Comparison of ENCODE assay signal across 14 mouse cellular contexts in genomic region chr15:99129441-99129840, GRCm38 (mm10). TPM values are rescaled to one million over a fixed set of nuclear protein-coding genes. Genes with fewer than 3 reads are reported as not detected.
A peak's percentile ranks its signal among the peaks of the same experiment; 100 is the strongest.
DNase-seq lines count a peak whose midpoint lies in the region; ATAC-seq lines count a peak whose summit lies in the region.
"Had no signal": no experiment of that assay in that cellular context is flagged by ENCODE, and none has a peak within 500 bp of the region (broad histone marks: within the 10 kb centered on the region; RNA-seq: fewer than 3 reads in every experiment).

No protein-coding gene starts in this region.

- H3K27me3 ChIP-seq in heart, embryonic 13.5 days (replicated peaks), result no peaks in the 10 kb centered on the region
- no peaks in the 10 kb centered on the region for H3K27me3 ChIP-seq in neural tube, embryonic 12.5 days (replicated peaks)
- H3K27me3 ChIP-seq in midbrain, embryonic 12.5 days, result peaks cover 1% of the 10 kb centered on the region; the same call in 1 of the 2 replicates

- peak overlapping the region; percentile 28; the same call in 1 of the 2 replicates for H3K27ac ChIP-seq in heart, embryonic 13.5 days (replicated peaks)
- no peak overlapping the region for H3K27ac ChIP-seq in neural tube, embryonic 12.5 days
- no peak overlapping the region for H3K27ac ChIP-seq in midbrain, embryonic 12.5 days (replicated peaks)

- H3K4me2 ChIP-seq in heart, embryonic 13.5 days, result peak overlapping the region; percentile 36
- H3K4me2 ChIP-seq in neural tube, embryonic 12.5 days (replicated peaks), result 0 out of 2 replicates have a peak overlapping the region, but pooled peaks have one; percentile 25
- H3K4me2 ChIP-seq in midbrain, embryonic 12.5 days (replicated peaks), result peak overlapping the region; percentile 22
- H3K4me2 ChIP-seq: lung, embryonic 14.5 days had no signal

- H3K4me1 ChIP-seq in heart, embryonic 13.5 days, result peaks cover 41% of the 10 kb centered on the region
- peaks cover 24% of the 10 kb centered on the region for H3K4me1 ChIP-seq in neural tube, embryonic 12.5 days
- peaks cover 29% of the 10 kb centered on the region for H3K4me1 ChIP-seq in midbrain, embryonic 12.5 days

- H3K9me3 ChIP-seq in heart, embryonic 13.5 days, result no peaks in the 10 kb centered on the region
- no peaks in the 10 kb centered on the region for H3K9me3 ChIP-seq in neural tube, embryonic 12.5 days
- H3K9me3 ChIP-seq in midbrain, embryonic 12.5 days, result no peaks in the 10 kb centered on the region

- WGBS in heart, embryonic 13.5 days, result 68% methylated on average over 11 of the region's 11 CpGs
- WGBS in neural tube, embryonic 12.5 days, result 73% methylated on average over 11 of the region's 11 CpGs
- 24% methylated on average over 11 of the region's 11 CpGs for WGBS in midbrain, embryonic 12.5 days

- peaks cover 17% of the 10 kb centered on the region for H3K36me3 ChIP-seq in heart, embryonic 13.5 days
- no peaks in the 10 kb centered on the region; the same call in 1 of the 2 replicates for H3K36me3 ChIP-seq in neural tube, embryonic 12.5 days
- no peaks in the 10 kb centered on the region for H3K36me3 ChIP-seq in midbrain, embryonic 12.5 days

- no peak for DNase-seq in heart, adult 11 months
- DNase-seq in neural tube, embryonic 10.5 days (ENCODE audit: extremely low spot score, low spot score), result no peak
- DNase-seq in thymus, postnatal 4 days, result peak; percentile 17
- DNase-seq in lung, postnatal 10 days, result no peak
- DNase-seq in urinary bladder, postnatal 36 days (ENCODE audit: low spot score in 2 of 2), result no peak
- DNase-seq: cerebellum, adult 8-10 months; gastrocnemius, postnatal 36 days; kidney, adult 18-20 months; right cerebral cortex, postnatal 14 days had no signal

- 0 out of 2 replicates have a peak overlapping the region, but pooled peaks have one; percentile 4 for H3K4me3 ChIP-seq in heart, embryonic 13.5 days
- no peak overlapping the region for H3K4me3 ChIP-seq in neural tube, embryonic 12.5 days
- H3K4me3 ChIP-seq in midbrain, embryonic 12.5 days, result no peak overlapping the region
- H3K4me3 ChIP-seq: erythroblast, embryonic 14.5 days had no signal

- H3K9ac ChIP-seq in heart, embryonic 13.5 days, result peak overlapping the region; percentile 69
- H3K9ac ChIP-seq in neural tube, embryonic 12.5 days, result peak overlapping the region; percentile 26; the same call in 1 of the 2 replicates
- H3K9ac ChIP-seq in midbrain, embryonic 12.5 days (replicated peaks), result no peak overlapping the region
- H3K9ac ChIP-seq: lung, embryonic 14.5 days had no signal

- ATAC-seq in heart, embryonic 13.5 days (ENCODE audit: extremely low read depth, insufficient number of reproducible peaks, low FRiP score, low TSS enrichment), result no peak
- no peak for ATAC-seq in neural tube, embryonic 12.5 days (ENCODE audit: low FRiP score, low read depth)
- no peak for ATAC-seq in midbrain, embryonic 12.5 days (ENCODE audit: low FRiP score, low read depth)

RNA-seq across cellular contexts. Expression of gene Spats2, which starts 3.7 kb away (rescaled TPM):
- 31.8 and 34.5 TPM in 2 replicates for polyA plus RNA-seq in heart, embryonic 13.5 days (2015; fragmentation: Nextera tagmentation; extraction: Ambion mirVana)
- 70.9 and 71.5 TPM in 2 replicates for polyA plus RNA-seq in neural tube, embryonic 12.5 days (2016; fragmentation: Nextera tagmentation; extraction: Ambion mirVana)
- polyA plus RNA-seq in midbrain, embryonic 12.5 days (2016; fragmentation: Nextera tagmentation; extraction: Ambion mirVana), result 65.3 and 73.7 TPM in 2 replicates

RNA-seq across cellular contexts. Expression of gene Dnajc22, which starts 36.5 kb away (rescaled TPM):
- polyA plus RNA-seq in heart, embryonic 13.5 days (2015; fragmentation: Nextera tagmentation; extraction: Ambion mirVana), result 1.0 and 1.8 TPM in 2 replicates
- 0.70 and 1.1 TPM in 2 replicates for polyA plus RNA-seq in neural tube, embryonic 12.5 days (2016; fragmentation: Nextera tagmentation; extraction: Ambion mirVana)
- polyA plus RNA-seq in midbrain, embryonic 12.5 days (2016; fragmentation: Nextera tagmentation; extraction: Ambion mirVana), result 1.9 and 2.2 TPM in 2 replicates

RNA-seq across cellular contexts. Expression of gene C1ql4, which starts 41.8 kb away (rescaled TPM):
- 0.16 and 0.25 TPM in 2 replicates for polyA plus RNA-seq in heart, embryonic 13.5 days (2015; fragmentation: Nextera tagmentation; extraction: Ambion mirVana)
- polyA plus RNA-seq in neural tube, embryonic 12.5 days (2016; fragmentation: Nextera tagmentation; extraction: Ambion mirVana), result 4.4 and 4.5 TPM in 2 replicates
- polyA plus RNA-seq in midbrain, embryonic 12.5 days (2016; fragmentation: Nextera tagmentation; extraction: Ambion mirVana), result 18.2 and 19.9 TPM in 2 replicates
- polyA plus RNA-seq: erythroblast, embryonic 14.5 days; lung, embryonic 14.5 days had no signal

RNA-seq across cellular contexts. Expression of gene Troap, which starts 55.1 kb away (rescaled TPM):
- 27.1 and 27.8 TPM in 2 replicates for polyA plus RNA-seq in heart, embryonic 13.5 days (2015; fragmentation: Nextera tagmentation; extraction: Ambion mirVana)
- 24.2 and 25.8 TPM in 2 replicates for polyA plus RNA-seq in neural tube, embryonic 12.5 days (2016; fragmentation: Nextera tagmentation; extraction: Ambion mirVana)
- polyA plus RNA-seq in midbrain, embryonic 12.5 days (2016; fragmentation: Nextera tagmentation; extraction: Ambion mirVana), result 33.2 and 38.3 TPM in 2 replicates
